Mouse (Mus musculus): ENCODE measurements around the gene Polr3g.

DNA sequence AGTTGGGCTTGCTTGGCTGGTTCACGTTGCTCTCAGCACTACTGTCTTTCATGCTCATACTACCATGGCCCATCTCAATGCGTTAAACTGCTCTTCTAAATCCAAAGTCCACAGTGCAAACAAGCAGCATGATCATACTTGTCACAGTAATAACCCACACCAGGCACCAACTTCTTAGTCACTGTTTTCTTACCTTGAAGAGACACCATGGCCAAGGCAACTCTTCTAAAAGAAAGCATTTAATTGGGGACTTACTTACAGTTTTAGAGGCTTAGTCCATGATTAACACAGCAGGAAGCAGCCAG, 33.2 kb upstream of the Polr3g start:
- TF ChIP-seq POLR2A (IDR thresholded peaks at IDR 0.05; ENCODE audit: extremely low read depth, insufficient read depth, low read length) (no peak), CTCF (IDR thresholded peaks at IDR 0.05; ENCODE audit: low read depth, low read length) (no peak)

All from liver, adult 2 months (tissue).